Mouse (Mus musculus) CH12.LX (cell line): ENCODE results near the gene Ror2. TPM values are rescaled to one million over a fixed set of nuclear protein-coding genes. Genes with fewer than 3 reads are reported as not detected.
A peak's percentile ranks its signal among the peaks of the same experiment; 100 is the strongest.

Experiments used
- DNase-seq: peaks from one replicate; pipeline ENCODE4 v3.0.0-alpha.2; 2013; ENCODE audit errors: extremely low read depth
- H3K27ac ChIP-seq: 2 replicates; pipeline ENCODE4 v1.5.1; 2012; ENCODE audit warnings: low read depth, mild to moderate bottlenecking, control low read depth, moderate library complexity; ENCODE audit not compliant: insufficient read depth
- H3K27me3 ChIP-seq: replicated peaks from 2 replicates; pipeline ENCODE3; 2012; ENCODE audit warnings: inconsistent platforms
- H3K36me3 ChIP-seq, 2 experiments: replicated peaks in 1 of 2; 2 replicates each; pipeline versions ENCODE3 to v1.6.1; 2012; ENCODE audit warnings: inconsistent platforms in 1 of 2, low read length in 1 of 2, mild to moderate bottlenecking in 1 of 2, mixed read lengths in 1 of 2, moderate library complexity in 1 of 2; ENCODE audit not compliant: control insufficient read depth in 1 of 2, insufficient read depth in 1 of 2
- H3K4me1 ChIP-seq, 2 experiments: 2 replicates each; pipeline ENCODE4 v1.6.1; 2012; ENCODE audit warnings: inconsistent platforms in 1 of 2, moderate library complexity in 1 of 2; ENCODE audit not compliant: insufficient read depth in 2 of 2, control insufficient read depth in 1 of 2
- H3K4me2 ChIP-seq: 2 replicates; pipeline ENCODE4 v1.6.1; 2012; ENCODE audit warnings: low read depth, mild to moderate bottlenecking, control low read depth; ENCODE audit not compliant: poor library complexity, insufficient read depth, severe bottlenecking
- H3K4me3 ChIP-seq, 3 experiments: fragments of 150-350 bp in 1 of 3; sonication (generic) in 1 of 3; replicated peaks in 1 of 3; 2 replicates each; pipeline versions ENCODE3 to v1.5.1; 2011 to 2012; ENCODE audit warnings: low read depth in 2 of 3, low read length in 2 of 3, mild to moderate bottlenecking in 2 of 3, moderate library complexity in 2 of 3, control low read depth in 1 of 3, improper control_type of control experiment in 1 of 3, inconsistent platforms in 1 of 3, mixed read lengths in 1 of 3; ENCODE audit not compliant: poor library complexity in 1 of 3
- H3K79me2 ChIP-seq: replicated peaks from 2 replicates; pipeline ENCODE4 v1.6.1; 2012; ENCODE audit warnings: mild to moderate bottlenecking, moderate library complexity; ENCODE audit not compliant: control insufficient read depth, poor library complexity, insufficient read depth, severe bottlenecking; ENCODE audit errors: extremely low read depth
- H3K9ac ChIP-seq: 2 replicates; pipeline ENCODE4 v1.6.1; 2012; ENCODE audit warnings: low read depth, mild to moderate bottlenecking, control low read depth, moderate library complexity; ENCODE audit not compliant: insufficient read depth
- H3K9me3 ChIP-seq: replicated peaks from 2 replicates; pipeline ENCODE3; 2012; ENCODE audit warnings: low read length, inconsistent platforms, mixed read lengths
- BHLHE40 ChIP-seq: IDR thresholded peaks from 2 replicates; pipeline ENCODE4 v1.6.1; 2011; ENCODE audit warnings: mild to moderate bottlenecking, low read depth, low read length, improper control_type of control experiment
- CHD2 ChIP-seq: IDR thresholded peaks from 2 replicates; pipeline ENCODE4 v1.6.1; 2011; ENCODE audit warnings: low read length, improper control_type of control experiment
- ETS1 ChIP-seq: conservative IDR thresholded peaks from 2 replicates; pipeline ENCODE4 v1.6.1; 2012; ENCODE audit warnings: low read depth, mild to moderate bottlenecking, inconsistent platforms, low read length, improper control_type of control experiment, moderate library complexity
- GABPA ChIP-seq: IDR thresholded peaks from 2 replicates; pipeline ENCODE4 v1.6.1; 2012; ENCODE audit warnings: low read depth, low read length, improper control_type of control experiment, inconsistent platforms; ENCODE audit not compliant: insufficient replicate concordance
- HCFC1 ChIP-seq: IDR thresholded peaks from 2 replicates; pipeline ENCODE4 v1.6.1; 2012; ENCODE audit warnings: low read depth, mild to moderate bottlenecking, inconsistent platforms, low read length, improper control_type of control experiment
- IRF4 ChIP-seq: IDR thresholded peaks from 2 replicates; pipeline ENCODE4 v1.6.1; 2014; ENCODE audit warnings: low read depth, mild to moderate bottlenecking, inconsistent platforms, low read length, improper control_type of control experiment
- JUN ChIP-seq: IDR thresholded peaks from 2 replicates; pipeline ENCODE4 v1.6.1; 2011; ENCODE audit warnings: low read depth, mild to moderate bottlenecking, low read length, improper control_type of control experiment, moderate library complexity; ENCODE audit not compliant: insufficient read depth
- JUND ChIP-seq: conservative IDR thresholded peaks from 2 replicates; pipeline ENCODE4 v1.6.1; 2011; ENCODE audit warnings: low read depth, low read length, improper control_type of control experiment
- MAFK ChIP-seq: IDR thresholded peaks from 2 replicates; pipeline ENCODE4 v1.6.1; 2011; ENCODE audit warnings: low read length, improper control_type of control experiment; ENCODE audit not compliant: insufficient replicate concordance
- MAX ChIP-seq: IDR thresholded peaks from 2 replicates; pipeline ENCODE4 v1.6.1; 2011; ENCODE audit warnings: low read length, improper control_type of control experiment
- MEF2A ChIP-seq: IDR thresholded peaks from 2 replicates; pipeline ENCODE4 v1.6.1; 2014; ENCODE audit warnings: low read depth, mild to moderate bottlenecking, inconsistent platforms, low read length, improper control_type of control experiment, borderline replicate concordance
- MXI1 ChIP-seq: IDR thresholded peaks from 2 replicates; pipeline ENCODE4 v1.6.1; 2011; ENCODE audit warnings: mild to moderate bottlenecking, low read depth, low read length, improper control_type of control experiment
- MYC ChIP-seq: IDR thresholded peaks from 2 replicates; pipeline ENCODE4 v1.6.1; 2011; ENCODE audit warnings: low read depth, mild to moderate bottlenecking, improper control_type of control experiment, low read length
- NELFE ChIP-seq: IDR thresholded peaks from 2 replicates; pipeline ENCODE4 v1.6.1; 2011; ENCODE audit warnings: low read depth, low read length, improper control_type of control experiment
- POLR2AphosphoS2 ChIP-seq: IDR thresholded peaks from 2 replicates; pipeline ENCODE4 v1.6.1; 2011; ENCODE audit warnings: low read depth, low read length, improper control_type of control experiment
- RAD21 ChIP-seq: IDR thresholded peaks from 2 replicates; pipeline ENCODE4 v1.6.1; 2011; ENCODE audit warnings: low read depth, mild to moderate bottlenecking, low read length, improper control_type of control experiment, moderate library complexity
- RCOR1 ChIP-seq: conservative IDR thresholded peaks from 2 replicates; pipeline ENCODE4 v1.6.1; 2012; ENCODE audit warnings: low read depth, mild to moderate bottlenecking, inconsistent platforms, low read length, improper control_type of control experiment
- TCF12 ChIP-seq: IDR thresholded peaks from 2 replicates; pipeline ENCODE4 v1.6.1; 2014; ENCODE audit warnings: low read depth, mild to moderate bottlenecking, inconsistent platforms, low read length, improper control_type of control experiment
- USF1 ChIP-seq: IDR thresholded peaks from 2 replicates; pipeline ENCODE4 v1.6.1; 2014; ENCODE audit warnings: low read depth, mild to moderate bottlenecking, inconsistent platforms, low read length, improper control_type of control experiment
- USF2 ChIP-seq: conservative IDR thresholded peaks from 2 replicates; pipeline ENCODE4 v1.6.1; 2011; ENCODE audit warnings: low read depth, low read length, improper control_type of control experiment
- ZKSCAN1 ChIP-seq: IDR thresholded peaks from 2 replicates; pipeline ENCODE4 v1.6.1; 2012; ENCODE audit warnings: low read depth, inconsistent platforms, low read length, improper control_type of control experiment, borderline replicate concordance
- dilution Hi-C: fragments of 300-500 bp; cut with MboI; formaldehyde crosslinking; loops from 2 replicates; pipeline ENCODE4 v1.14.3; 2020; ENCODE audit warnings: low sequenced_read_pairs; ENCODE audit not compliant: extremely low pct_unique_long_range_greater_than_20kb, extremely low pct_ligation_motif_present
- in situ Hi-C: fragments of 300-500 bp; cut with MboI; formaldehyde crosslinking; loops from 3 replicates; pipeline ENCODE4 v1.14.3; 2019; ENCODE audit warnings: low sequenced_read_pairs, low pct_ligation_motif_present, low pct_unique_long_range_greater_than_20kb, mixed read lengths
- polyA plus RNA-seq: library from polyadenylated mRNA; unstranded; fragments of >175 nt; gene quantifications from 2 replicates; pipeline ENCODE4 v1.2.1, GENCODE M21; 2012; ENCODE audit warnings: low read depth; ENCODE audit not compliant: insufficient read length
- total RNA-seq, 2 experiments: library from RNA; depleted of rRNA; stranded (reverse); fragments of 300-350 nt in 1 of 2; fragments of >200 nt in 1 of 2; gene quantifications; 2 replicates each; pipeline ENCODE4 v1.2.3; 2012 to 2014

The Ror2 gene
- total and polyA plus RNA-seq, 3 experiments, result 0.13 to 0.63 (median 0.16) TPM

DNA sequence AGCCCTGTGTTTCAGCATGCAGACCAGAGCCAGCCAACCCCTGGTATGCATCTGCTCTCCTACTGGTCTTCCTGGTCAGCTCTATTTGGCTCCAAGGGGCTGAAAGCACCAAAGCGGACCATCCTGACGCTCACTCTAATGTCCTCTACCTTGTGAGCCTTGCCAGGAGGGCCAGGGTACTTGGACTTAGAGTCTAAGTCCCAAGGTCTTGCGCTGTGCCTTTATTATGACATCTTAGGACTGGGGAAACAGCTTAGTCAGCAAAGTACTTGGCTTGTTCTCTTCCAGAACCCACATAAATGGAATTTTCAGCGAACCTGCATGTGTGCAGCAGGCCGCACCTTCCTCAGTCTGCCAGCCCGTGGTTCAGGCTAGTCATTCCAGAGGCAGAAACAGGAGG is 93.6 kb downstream of the Ror2 start:
- dilution Hi-C loops, result no loop called here
- no peaks in the 10 kb centered on the region for H3K27me3 ChIP-seq

DNA sequence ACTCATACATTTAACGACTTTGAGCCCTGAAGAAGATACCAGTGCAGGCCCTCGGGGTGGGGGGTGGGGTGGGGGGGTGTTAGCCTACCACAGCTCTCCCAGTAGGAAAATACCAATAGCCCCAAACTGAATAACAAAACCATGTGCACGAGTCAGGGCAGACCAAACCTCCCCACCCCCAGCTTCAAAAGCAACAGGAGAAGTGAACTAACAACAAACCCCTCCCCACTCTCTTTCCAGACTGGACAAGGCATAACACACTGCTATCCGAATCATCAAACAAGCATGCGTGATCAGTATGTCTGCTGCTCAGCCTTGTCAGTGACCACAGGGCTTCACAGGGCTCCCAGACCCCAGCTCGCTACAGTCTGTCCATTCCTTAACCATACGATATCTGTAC is 94.3 kb downstream of the Ror2 start:
- Histone ChIP-seq H3K9me3 (no peaks in the 10 kb centered on the region), H3K79me2 (no peaks in the 10 kb centered on the region), H3K4me2 (no peak overlapping the region), H3K4me3 (no peak overlapping the region), H3K4me1 (peaks cover 2 to 20% of the 10 kb centered on the region in 2 experiments; a peak in 3 of 4 replicates), H3K27ac (no peak overlapping the region)
- in situ Hi-C loops, result no loop called here
- TF ChIP-seq RCOR1 (no peak), USF1 (no peak), MXI1 (no peak), MYC (no peak)
- TF ChIP-seq, all 38 proteins: peak for 0
- H3K36me3 ChIP-seq, result no peaks in the 10 kb centered on the region
- no peaks in the 10 kb centered on the region for H3K27me3 ChIP-seq
- dilution Hi-C loops, result no loop called here
- DNase-seq, result no peak
- no peak overlapping the region for H3K9ac ChIP-seq

More for the DNA sequence above, 93.6 kb downstream of the Ror2 start:
- Histone ChIP-seq H3K4me3 (no peak overlapping the region), H3K4me1 (peaks cover 3 to 25% of the 10 kb centered on the region in 2 experiments; a peak in 3 of 4 replicates), H3K4me2 (no peak overlapping the region), H3K27ac (no peak overlapping the region), H3K9ac (no peak overlapping the region), H3K9me3 (no peaks in the 10 kb centered on the region), H3K36me3 (no peaks in the 10 kb centered on the region), H3K79me2 (no peaks in the 10 kb centered on the region)
- in situ Hi-C loops, result no loop called here
- no peak for DNase-seq
- no peak for TF ChIP-seq MAX
- no peak for TF ChIP-seq ZKSCAN1
- peak; percentile 59; the same call in 1 of the 2 replicates for TF ChIP-seq MAFK
- no peak for TF ChIP-seq JUN

DNA sequence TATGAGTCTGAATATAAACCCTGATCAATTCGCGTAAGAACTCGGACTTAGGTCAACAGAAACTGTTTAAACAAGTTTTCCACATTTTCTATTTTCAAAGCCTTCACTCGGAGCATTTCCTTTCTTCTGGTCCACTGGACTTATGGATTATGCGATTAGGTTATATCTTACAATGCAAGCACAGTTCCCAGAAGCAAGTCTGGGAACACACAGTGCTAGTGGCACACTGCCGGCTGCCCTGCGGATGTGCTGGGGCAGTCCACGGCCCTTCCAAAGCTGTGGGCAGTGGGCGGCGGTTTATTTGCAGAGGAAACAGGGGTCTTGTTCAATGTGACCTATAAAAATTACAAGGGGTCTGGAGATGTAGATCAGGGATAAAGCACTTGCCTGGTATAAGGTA is 97.0 kb downstream of the Ror2 start:
- H3K27ac ChIP-seq, result no peak overlapping the region
- DNase-seq, result no peak
- no peak for TF ChIP-seq GABPA
- TF ChIP-seq NELFE, result no peak
- no peak for TF ChIP-seq USF2
- no peak for TF ChIP-seq TCF12
- TF ChIP-seq ETS1, result no peak
- no peak for TF ChIP-seq MAFK
- TF ChIP-seq BHLHE40, result no peak
- TF ChIP-seq JUND, result no peak
- TF ChIP-seq CHD2, result no peak
- TF ChIP-seq HCFC1, result no peak
- TF ChIP-seq POLR2AphosphoS2, result no peak
- no peak for TF ChIP-seq JUN
- TF ChIP-seq IRF4, result no peak
- no peak for TF ChIP-seq MEF2A
- TF ChIP-seq MXI1, result no peak
- no peak for TF ChIP-seq USF1
- TF ChIP-seq RAD21, result no peak
- no peaks in the 10 kb centered on the region for H3K4me1 ChIP-seq
- no peaks in the 10 kb centered on the region for H3K27me3 ChIP-seq
- H3K9ac ChIP-seq, result no peak overlapping the region
- dilution Hi-C loops (no loop called here), in situ Hi-C loops (no loop called here)
- H3K4me3 ChIP-seq, result no peak overlapping the region
- H3K79me2 ChIP-seq, result no peaks in the 10 kb centered on the region
- H3K36me3 ChIP-seq, result no peaks in the 10 kb centered on the region
- H3K4me2 ChIP-seq, result no peak overlapping the region
- no peaks in the 10 kb centered on the region for H3K9me3 ChIP-seq
